Mouse (Mus musculus) kidney, postnatal 36 days (tissue): Measurements from ENCODE around the gene Stard13.
A peak's percentile ranks its signal among the peaks of the same experiment; 100 is the strongest.

ENCODE experiments used
- DNase-seq, 2 experiments: peaks; one replicate each; pipeline ENCODE4 v3.0.0; 2021 to 2022; ENCODE audit warnings: mixed read lengths in 2 of 2

Stard13 gene

GRCm38 (mm10) chr5:151004216-151004755, 229.3 kb downstream of the Stard13 start:
- peak; percentile 30 to 38 for DNase-seq

- no peak for DNase-seq
These were observed 231.6 kb downstream of the Stard13 start for GRCm38 (mm10) chr5:151002051-151002450.

- DNase-seq: no peak
These were observed 232.5 kb downstream of the Stard13 start for GRCm38 (mm10) chr5:151001111-151001510.

- DNase-seq: no peak
These were observed 237.1 kb downstream of the Stard13 start for GRCm38 (mm10) chr5:150996586-150996985.

GRCm38 (mm10) chr5:150994096-150994495, 239.5 kb downstream of the Stard13 start:
- DNase-seq: no peak
